Mouse (Mus musculus) midbrain, embryonic 16.5 days (tissue): ENCODE results near the gene Mdga2. TPM values are rescaled to one million over a fixed set of nuclear protein-coding genes. Genes with fewer than 3 reads are reported as not detected.

Source experiments
- ATAC-seq: fragments of 200-750 bp; cut with Nextera tagmentation; 2 replicates; pipeline ENCODE4 v1.8.0; 2017; ENCODE audit warnings: moderate TSS enrichment
- H3K27ac ChIP-seq: fragments of 300-500 bp; sonication (generic); 2 replicates; pipeline ENCODE4 v1.5.1; 2014; ENCODE audit warnings: mild to moderate bottlenecking, low read length, mixed read lengths
- H3K27me3 ChIP-seq: fragments of 300-500 bp; sonication (generic); 2 replicates; pipeline ENCODE4 v1.6.1; 2014; ENCODE audit warnings: low read depth, low read length, mixed read lengths; ENCODE audit not compliant: control insufficient read depth, insufficient read depth
- H3K36me3 ChIP-seq: fragments of 300-500 bp; sonication (generic); 2 replicates; pipeline ENCODE4 v1.6.1; 2014; ENCODE audit warnings: mild to moderate bottlenecking, low read length, moderate library complexity, mixed read lengths; ENCODE audit not compliant: control insufficient read depth, insufficient read depth
- H3K4me1 ChIP-seq: fragments of 300-500 bp; sonication (generic); 2 replicates; pipeline ENCODE4 v1.6.1; 2014; ENCODE audit warnings: mild to moderate bottlenecking, low read length, mixed read lengths; ENCODE audit not compliant: control insufficient read depth, insufficient read depth
- H3K4me2 ChIP-seq: fragments of 300-500 bp; sonication (generic); 2 replicates; pipeline ENCODE4 v1.6.1; 2014; ENCODE audit warnings: mild to moderate bottlenecking, low read length, mixed read lengths
- H3K4me3 ChIP-seq: fragments of 300-500 bp; sonication (generic); 2 replicates; pipeline ENCODE4 v1.5.1; 2014; ENCODE audit warnings: low read depth, mild to moderate bottlenecking, low read length, moderate library complexity, mixed read lengths
- H3K9ac ChIP-seq: fragments of 300-500 bp; sonication (generic); 2 replicates; pipeline ENCODE4 v1.6.1; 2014; ENCODE audit warnings: low read depth, low read length, mixed read lengths
- H3K9me3 ChIP-seq: fragments of 300-500 bp; sonication (generic); replicated peaks from 2 replicates; pipeline ENCODE4 v1.6.1; 2014; ENCODE audit warnings: mild to moderate bottlenecking, low read length, mixed read lengths; ENCODE audit not compliant: control insufficient read depth, poor library complexity, severe bottlenecking
- WGBS: fragments of 180-500 bp; shearing (Covaris S2); extraction: QIAGEN DNeasy Blood & Tissue Kit; methylation state at CpG from one replicate; pipeline ENCODE4 v1.1.7; 2014; 5-methylcytosine and 5-hydroxymethylcytosine counted together
- polyA plus RNA-seq: library from polyadenylated mRNA; unstranded; fragments of >200 nt; fragmentation: Nextera tagmentation; extraction: Ambion mirVana; gene quantifications from 2 replicates; pipeline ENCODE4 v1.2.1, GENCODE M21; 2015

Gene Mdga2
- polyA plus RNA-seq, 1 experiment from 2014 or later = 42.2 TPM

DNA sequence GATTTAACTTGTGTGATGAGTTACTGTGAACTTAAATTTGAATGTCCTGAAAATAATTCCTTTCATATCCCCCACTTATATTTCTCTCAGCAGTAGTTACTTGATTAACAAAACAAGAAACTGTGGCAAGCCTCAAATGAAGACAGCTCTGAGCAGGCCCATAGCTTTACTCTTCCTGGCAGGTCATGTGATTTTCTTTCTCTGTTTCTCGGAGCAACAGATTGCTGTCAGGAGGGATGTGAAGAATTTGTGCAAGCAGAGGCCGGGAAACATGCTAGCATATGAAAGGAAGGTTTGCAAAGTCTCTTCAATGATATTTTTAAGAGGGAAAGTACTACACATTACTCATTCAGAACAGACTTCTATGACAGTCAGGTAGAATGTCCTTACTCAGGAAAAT lies 697.4 kb downstream of the Mdga2 start:
- Histone ChIP-seq H3K27me3 (no peaks in the 10 kb centered on the region), H3K9ac (no peak overlapping the region), H3K4me3 (no peak overlapping the region), H3K36me3 (no peaks in the 10 kb centered on the region), H3K9me3 (no peaks in the 10 kb centered on the region), H3K4me1 (no peaks in the 10 kb centered on the region), H3K4me2 (no peak overlapping the region), H3K27ac (no peak overlapping the region)
- WGBS = 3% methylated on average over 2 of the region's 2 CpGs
- ATAC-seq = no peak

DNA sequence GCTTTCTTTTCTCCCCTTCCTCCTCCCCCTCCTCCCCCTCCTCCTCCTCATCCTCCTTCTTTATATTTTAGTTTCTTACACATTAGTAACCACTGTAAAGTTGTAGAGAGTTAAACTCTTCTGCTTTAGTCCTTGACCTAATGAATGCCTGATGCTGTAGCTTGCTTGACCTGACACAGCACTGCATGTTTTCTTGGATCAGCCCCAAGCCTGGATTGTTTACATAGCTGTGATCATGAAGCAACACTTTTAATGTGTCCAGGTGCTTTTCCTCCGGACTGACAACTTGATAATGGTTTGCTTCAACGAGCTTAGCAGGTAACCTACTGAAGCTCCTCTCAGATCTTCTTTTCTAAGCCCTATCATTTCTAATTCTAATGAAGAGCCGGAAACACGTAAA lies 723.1 kb downstream of the Mdga2 start:
- Histone ChIP-seq H3K4me3 (no peak overlapping the region), H3K4me2 (no peak overlapping the region), H3K27me3 (no peaks in the 10 kb centered on the region), H3K9me3 (no peaks in the 10 kb centered on the region), H3K4me1 (no peaks in the 10 kb centered on the region), H3K27ac (no peak overlapping the region), H3K36me3 (no peaks in the 10 kb centered on the region), H3K9ac (no peak overlapping the region)
- no peak for ATAC-seq
- 88% methylated on average over 4 of the region's 4 CpGs for WGBS

DNA sequence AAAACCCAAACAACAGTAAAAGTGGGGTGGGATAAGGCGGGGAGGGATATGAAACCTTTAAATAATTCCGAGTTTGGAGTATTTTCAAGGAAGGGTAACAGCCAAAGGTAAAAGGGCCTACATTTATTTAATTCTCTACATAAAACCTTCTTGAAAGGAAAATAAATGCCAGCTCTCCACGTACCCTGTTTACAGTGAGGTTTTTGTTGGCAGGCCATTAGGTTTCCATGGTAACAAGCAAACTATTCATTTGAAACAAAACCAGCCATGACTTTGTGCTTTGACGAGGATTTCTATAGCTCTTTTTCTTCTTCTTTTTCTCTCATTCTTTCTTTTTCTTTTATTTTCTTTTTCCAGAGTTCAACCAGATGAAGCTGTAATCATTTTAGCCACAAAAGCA lies 751.5 kb downstream of the Mdga2 start:
- no peaks in the 10 kb centered on the region for H3K36me3 ChIP-seq
- no peaks in the 10 kb centered on the region for H3K9me3 ChIP-seq
- peak overlapping the region; percentile 19; the same call in 1 of the 2 replicates for H3K4me2 ChIP-seq
- no peaks in the 10 kb centered on the region for H3K27me3 ChIP-seq
- WGBS = 32% methylated on average over 4 of the region's 4 CpGs
- ATAC-seq = peak; percentile 84
- no peak overlapping the region for H3K4me3 ChIP-seq
- H3K27ac ChIP-seq = peak overlapping the region; percentile 41
- H3K4me1 ChIP-seq = peaks cover 4% of the 10 kb centered on the region; the same call in 1 of the 2 replicates
- H3K9ac ChIP-seq = no peak overlapping the region

DNA sequence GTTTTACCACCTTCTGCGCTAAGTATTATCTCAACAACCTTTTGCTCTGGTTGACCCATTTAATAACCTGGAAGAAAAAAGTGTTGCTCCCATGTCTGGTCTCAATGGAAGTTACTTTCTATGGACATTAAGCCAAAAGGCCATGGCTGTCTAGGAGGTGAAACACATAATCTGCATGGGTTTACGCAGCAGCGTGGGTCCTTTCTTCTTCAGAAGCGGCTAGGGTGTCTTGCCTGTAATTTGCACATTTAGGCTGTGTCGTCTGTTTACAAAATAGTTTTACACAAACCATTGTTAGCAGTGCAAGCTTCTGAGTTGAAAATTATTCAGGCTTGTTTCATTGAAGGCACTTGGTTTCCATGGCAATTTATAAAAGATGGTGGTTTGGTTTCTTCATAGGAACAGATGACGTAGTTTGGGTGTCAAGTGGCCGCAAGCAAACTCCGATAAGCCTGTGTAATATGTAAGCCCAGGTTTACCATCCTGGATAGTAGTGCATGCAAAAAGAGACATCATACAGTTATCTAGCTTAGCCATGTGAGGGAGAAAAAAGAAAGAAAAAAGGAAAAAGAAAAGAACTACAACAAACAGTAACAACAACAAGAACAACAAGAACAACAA lies 752.0 kb downstream of the Mdga2 start:
- no peak overlapping the region for H3K9ac ChIP-seq
- H3K27ac ChIP-seq = peak overlapping the region; percentile 41
- H3K9me3 ChIP-seq = no peaks in the 10 kb centered on the region
- H3K4me3 ChIP-seq = no peak overlapping the region
- peaks cover 4% of the 10 kb centered on the region; the same call in 1 of the 2 replicates for H3K4me1 ChIP-seq
- H3K27me3 ChIP-seq = no peaks in the 10 kb centered on the region
- peak overlapping the region; percentile 19; the same call in 1 of the 2 replicates for H3K4me2 ChIP-seq
- H3K36me3 ChIP-seq = no peaks in the 10 kb centered on the region
- peak; percentile 68 for ATAC-seq
- WGBS = 36% methylated on average over 8 of the region's 8 CpGs

DNA sequence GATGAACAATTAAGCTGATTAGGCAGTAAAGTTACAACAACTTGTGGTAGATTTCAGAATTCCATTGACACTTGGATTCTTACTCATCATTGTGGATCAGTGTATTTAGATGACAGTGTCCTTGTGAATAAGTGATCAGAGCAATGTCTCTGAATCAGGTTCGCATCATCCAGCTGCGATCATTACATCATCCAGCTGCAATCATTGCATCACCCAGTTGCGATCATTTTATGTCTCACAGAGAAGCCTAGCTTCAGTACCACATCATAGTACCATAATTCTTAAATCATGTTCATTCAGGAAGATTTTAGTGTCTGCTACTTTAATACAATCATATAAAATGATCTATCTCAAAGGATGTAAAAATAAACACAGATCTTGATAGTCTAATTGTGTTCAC lies 756.8 kb downstream of the Mdga2 start:
- WGBS = 96% methylated on average over 3 of the region's 3 CpGs

DNA sequence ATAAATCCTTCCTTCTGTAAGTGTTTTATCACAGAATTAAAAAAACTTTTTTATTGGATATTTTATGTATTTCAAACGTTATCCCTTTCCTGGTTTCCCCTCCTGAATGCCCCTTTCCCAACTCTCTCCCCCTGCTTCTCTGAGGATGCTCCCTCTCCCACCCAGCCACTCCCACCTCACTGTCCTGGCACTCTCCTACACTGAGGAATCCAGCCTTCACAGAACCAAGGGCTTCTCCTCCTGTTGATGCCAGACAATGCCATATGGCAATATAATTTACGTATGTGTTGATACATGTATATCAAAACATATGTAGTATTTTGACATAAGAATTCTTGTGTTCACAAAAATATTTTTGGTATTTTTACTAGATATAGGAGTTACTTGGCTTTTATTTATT lies 779.0 kb downstream of the Mdga2 start:
- no peaks in the 10 kb centered on the region for H3K9me3 ChIP-seq
- no peak for ATAC-seq
- H3K4me3 ChIP-seq = no peak overlapping the region
- H3K36me3 ChIP-seq = no peaks in the 10 kb centered on the region
- no peak overlapping the region for H3K27ac ChIP-seq
- WGBS = 75% methylated on average over 2 of the region's 2 CpGs
- no peaks in the 10 kb centered on the region for H3K4me1 ChIP-seq
- H3K9ac ChIP-seq = no peak overlapping the region
- no peak overlapping the region for H3K4me2 ChIP-seq
- H3K27me3 ChIP-seq = no peaks in the 10 kb centered on the region

More for the DNA sequence above, 756.8 kb downstream of the Mdga2 start:
- Histone ChIP-seq H3K9ac (no peak overlapping the region), H3K4me1 (peaks cover 4% of the 10 kb centered on the region; the same call in 1 of the 2 replicates), H3K4me2 (no peak overlapping the region), H3K9me3 (no peaks in the 10 kb centered on the region), H3K27ac (no peak overlapping the region), H3K4me3 (no peak overlapping the region), H3K27me3 (no peaks in the 10 kb centered on the region), H3K36me3 (no peaks in the 10 kb centered on the region)
- no peak for ATAC-seq
